Mouse (Mus musculus): Measurements from ENCODE around the gene Alyref. TPM values are rescaled to one million over a fixed set of nuclear protein-coding genes. Genes with fewer than 3 reads are reported as not detected.

Gene Alyref
- polyA plus RNA-seq, 1 experiment from 2014 or later: 643 TPM

DNA sequence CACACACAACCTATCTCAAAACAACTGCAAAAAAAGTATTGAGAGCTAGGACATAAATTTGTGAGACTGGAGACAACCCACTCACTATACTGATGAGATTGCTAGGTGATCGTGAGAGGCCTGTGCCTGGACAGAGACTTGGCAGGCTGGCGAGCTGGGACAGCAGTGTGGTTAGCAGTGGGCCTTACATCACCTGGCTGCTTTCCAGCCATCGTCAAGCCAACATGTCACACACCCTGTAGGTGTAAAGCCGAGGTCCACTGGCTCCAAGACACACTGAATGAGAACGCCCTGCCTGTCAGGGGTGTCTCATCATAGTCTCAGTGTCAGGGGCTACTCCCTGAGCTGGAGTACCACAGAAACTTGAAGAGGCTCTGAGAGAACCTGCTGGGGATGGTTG, 45.4 kb downstream of the Alyref start:
- no peak overlapping the region for H3K4me3 ChIP-seq
- H3K27ac ChIP-seq: no peak overlapping the region
- H3K36me3 ChIP-seq: peaks cover 7% of the 10 kb centered on the region; the same call in 1 of the 2 replicates
- no peak for DNase-seq (ENCODE audit: low spot score)
- H3K9me3 ChIP-seq: peaks cover 7% of the 10 kb centered on the region; the same call in 1 of the 2 replicates
- 81% methylated on average over 5 of the region's 5 CpGs for WGBS
- no peaks in the 10 kb centered on the region for H3K27me3 ChIP-seq (ENCODE audit: insufficient read depth, poor library complexity, severe bottlenecking)
- peaks cover 29% of the 10 kb centered on the region for H3K4me1 ChIP-seq (replicated peaks)

DNA sequence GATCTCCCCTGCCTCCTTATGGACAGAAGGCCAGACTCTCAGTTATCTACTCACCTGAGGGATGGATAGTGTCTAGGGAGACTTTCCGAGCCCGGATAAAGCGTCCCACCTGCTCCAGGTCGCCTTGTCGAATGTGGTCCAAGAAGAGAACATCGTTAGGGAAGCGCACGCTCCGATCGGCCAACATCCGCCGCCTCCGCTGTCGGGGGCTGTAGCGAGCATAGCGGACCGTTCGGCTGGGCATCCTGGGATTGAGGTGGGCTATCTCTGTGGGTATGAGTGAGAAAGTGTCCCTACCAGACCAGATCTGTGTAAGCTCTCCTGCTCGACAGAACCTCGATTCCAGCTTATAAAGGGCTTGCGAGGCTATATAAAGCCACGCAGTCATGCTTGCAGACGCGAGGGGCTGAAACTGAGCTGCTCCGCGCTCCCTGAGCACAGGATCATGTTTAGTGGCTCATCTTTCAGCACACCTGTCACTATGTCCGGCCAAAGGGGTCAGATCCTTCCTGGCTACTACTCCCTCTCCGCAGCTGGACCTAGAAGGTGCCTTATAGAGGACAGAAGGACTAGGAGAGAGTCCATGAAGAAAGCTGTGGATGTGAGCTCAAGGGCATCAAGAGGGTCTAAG, 47.2 kb downstream of the Alyref start, which contains the start of gene Ppp1r27:
Gene Ppp1r27, minus strand, starts transcription at position 323 of the 631 bp plus-strand sequence.
- Histone ChIP-seq H3K9me3 (no peaks in the 10 kb centered on the region), H3K36me3 (peaks cover 23% of the 10 kb centered on the region), H3K4me3 (peak within 1 kb of the TSS; percentile 100), H3K27ac (peak within 1 kb of the TSS; percentile 96), H3K4me1 (replicated peaks) (peaks cover 35% of the 10 kb centered on the region), H3K27me3 (ENCODE audit: insufficient read depth, poor library complexity, severe bottlenecking) (no peaks in the 10 kb centered on the region)
- DNase-seq (ENCODE audit: low spot score): no peak
- WGBS: 93% methylated on average over 28 of the region's 28 CpGs

DNA sequence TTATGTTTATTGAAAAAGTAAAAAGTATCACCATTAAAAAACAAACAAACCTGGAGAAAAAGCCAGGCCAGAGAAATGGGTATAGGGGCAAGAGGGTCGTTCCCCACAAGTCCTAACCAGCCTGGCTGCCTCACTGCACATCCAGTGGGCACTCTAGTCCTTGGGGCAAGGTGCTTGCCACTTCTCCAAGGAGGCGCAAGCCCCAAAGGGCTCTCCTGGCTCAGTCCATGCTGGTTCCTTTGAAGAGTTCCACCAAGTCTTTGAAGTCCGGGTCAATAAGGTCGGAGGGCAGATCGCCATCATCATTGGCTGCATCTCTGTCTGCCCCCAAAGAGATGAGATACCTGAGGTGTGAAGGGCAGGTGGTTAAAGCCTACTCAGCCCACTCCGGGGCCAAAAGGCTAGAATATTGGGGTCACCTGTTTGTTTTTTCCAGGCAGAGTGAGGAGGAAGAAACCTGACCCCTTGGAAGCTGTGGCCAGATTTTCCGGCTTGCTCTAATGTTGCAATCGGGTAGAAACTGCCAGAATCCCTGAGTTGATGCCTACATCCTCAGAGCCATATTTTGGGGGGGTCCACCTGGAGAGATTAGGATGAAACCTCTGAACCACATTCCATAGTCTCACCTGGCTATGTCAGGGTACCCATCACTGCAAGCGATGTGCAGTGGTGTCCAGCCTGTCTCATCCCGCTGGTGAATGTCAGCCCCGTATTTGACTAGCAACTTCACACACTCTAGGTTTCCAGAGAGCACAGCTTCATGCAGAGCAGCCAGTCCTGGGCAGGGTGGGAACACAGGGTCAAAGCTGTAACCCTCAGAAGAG, 48.0 kb downstream of the Alyref start:
- 73% methylated on average over 11 of the region's 11 CpGs for WGBS
- peaks cover 30% of the 10 kb centered on the region for H3K36me3 ChIP-seq

DNA sequence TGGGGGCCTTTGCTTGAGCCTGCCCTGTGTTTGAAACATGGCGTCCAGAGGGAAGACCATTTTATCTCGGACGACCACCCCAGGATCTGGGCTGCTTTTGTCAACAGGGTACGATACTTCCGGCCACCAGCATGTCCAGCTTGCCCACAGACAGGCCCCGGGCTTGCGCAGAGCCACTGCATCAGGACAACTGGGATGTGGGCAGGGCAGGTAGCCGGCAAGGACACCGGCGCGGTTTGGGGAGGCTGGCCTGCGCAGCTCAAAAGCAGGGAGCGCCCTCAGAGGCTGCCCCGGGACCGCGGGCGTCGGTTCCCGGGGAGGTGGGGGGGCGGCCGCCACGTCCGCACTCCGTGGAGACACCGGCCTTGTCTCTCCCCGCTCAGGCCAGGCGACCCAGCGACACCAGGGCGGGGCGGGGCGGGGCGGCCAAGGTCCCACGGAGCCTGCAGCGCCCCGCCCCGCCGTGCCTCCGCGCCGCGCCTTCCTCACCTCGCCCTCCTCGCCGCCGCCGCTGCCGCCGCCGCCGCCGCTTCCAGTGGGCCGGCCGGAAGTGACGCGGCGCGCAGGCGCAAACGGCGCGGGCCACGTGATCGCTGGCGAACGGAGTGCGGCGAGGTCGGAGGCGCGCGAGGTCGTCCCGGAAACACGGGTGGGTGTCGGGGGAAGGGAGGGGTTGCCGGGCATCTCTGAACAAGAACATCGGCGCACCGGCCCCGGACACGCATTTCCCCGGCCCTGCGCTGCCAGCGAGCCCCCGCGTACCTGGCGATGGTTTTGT, 48.8 kb downstream of the Alyref start, which contains the start of gene Mcrip1:
Gene Mcrip1, minus strand, starts transcription at position 560 of the 778 bp plus-strand sequence.
- Histone ChIP-seq H3K27ac (peak within 1 kb of the TSS; percentile 96), H3K36me3 (peaks cover 39% of the 10 kb centered on the region), H3K27me3 (ENCODE audit: insufficient read depth, poor library complexity, severe bottlenecking) (no peaks in the 10 kb centered on the region), H3K9me3 (no peaks in the 10 kb centered on the region), H3K4me3 (peak within 1 kb of the TSS; percentile 100), H3K4me1 (replicated peaks) (peaks cover 35% of the 10 kb centered on the region)
- WGBS: 1% methylated on average over 84 of the region's 87 CpGs
- peak; percentile 90 for DNase-seq (ENCODE audit: low spot score)

More for the DNA sequence above, 48.0 kb downstream of the Alyref start:
- no peak for DNase-seq (ENCODE audit: low spot score)
- Histone ChIP-seq H3K27me3 (ENCODE audit: insufficient read depth, poor library complexity, severe bottlenecking) (no peaks in the 10 kb centered on the region), H3K27ac (peak overlapping the region; percentile 96), H3K9me3 (no peaks in the 10 kb centered on the region), H3K4me1 (replicated peaks) (peaks cover 35% of the 10 kb centered on the region), H3K4me3 (peak overlapping the region; percentile 100)

DNA sequence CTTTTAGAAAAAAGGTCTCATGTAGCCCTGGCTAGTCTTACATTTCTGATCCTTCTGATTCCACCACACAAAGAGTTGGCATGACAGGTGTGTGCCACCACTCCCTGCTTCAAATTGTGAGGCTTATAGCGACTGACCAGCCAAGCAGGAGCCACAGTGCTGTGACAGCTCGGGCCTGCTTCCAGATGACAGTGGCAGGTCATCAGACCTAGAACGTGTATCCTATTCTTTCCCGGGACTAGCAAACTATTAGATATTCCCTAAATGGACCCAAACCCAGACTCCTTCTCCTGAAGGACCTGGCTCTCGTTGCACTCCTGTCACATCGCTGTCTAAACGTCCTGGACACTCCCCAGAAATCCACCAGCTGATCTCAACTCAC, 49.4 kb downstream of the Alyref start:
- Histone ChIP-seq H3K36me3 (peaks cover 45% of the 10 kb centered on the region), H3K4me3 (peak overlapping the region; percentile 100), H3K27ac (peak overlapping the region; percentile 96), H3K27me3 (ENCODE audit: insufficient read depth, poor library complexity, severe bottlenecking) (no peaks in the 10 kb centered on the region), H3K9me3 (no peaks in the 10 kb centered on the region), H3K4me1 (replicated peaks) (peaks cover 35% of the 10 kb centered on the region)
- no peak for DNase-seq (ENCODE audit: low spot score)
- whole genome bisulfite sequencing: 37% methylated on average over 7 of the region's 7 CpGs

DNA sequence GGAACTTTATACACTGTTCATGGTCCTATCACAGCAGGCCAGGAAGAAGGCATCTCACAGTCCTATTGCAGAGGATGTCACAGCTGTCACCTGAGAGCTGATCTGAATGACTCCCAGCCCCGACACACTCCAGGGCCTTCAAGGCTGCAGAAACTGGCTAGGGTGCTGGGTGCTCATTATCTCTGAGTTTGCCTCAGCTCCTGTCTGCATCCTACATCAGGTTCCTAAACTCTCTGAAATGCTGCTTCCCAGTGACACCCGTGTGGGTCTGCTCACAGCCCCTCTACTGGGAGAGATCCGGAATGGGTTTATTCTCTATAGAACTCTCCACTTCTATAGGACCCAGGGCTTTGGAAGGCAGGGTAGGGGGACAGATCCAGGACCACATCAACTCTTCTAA, 50.0 kb downstream of the Alyref start:
- Histone ChIP-seq H3K27me3 (ENCODE audit: insufficient read depth, poor library complexity, severe bottlenecking) (no peaks in the 10 kb centered on the region), H3K9me3 (no peaks in the 10 kb centered on the region), H3K36me3 (peaks cover 50% of the 10 kb centered on the region), H3K4me1 (replicated peaks) (peaks cover 35% of the 10 kb centered on the region), H3K27ac (peak overlapping the region; percentile 96), H3K4me3 (peak overlapping the region; percentile 100)
- WGBS: 86% methylated on average over 3 of the region's 3 CpGs
- no peak for DNase-seq (ENCODE audit: low spot score)

DNA sequence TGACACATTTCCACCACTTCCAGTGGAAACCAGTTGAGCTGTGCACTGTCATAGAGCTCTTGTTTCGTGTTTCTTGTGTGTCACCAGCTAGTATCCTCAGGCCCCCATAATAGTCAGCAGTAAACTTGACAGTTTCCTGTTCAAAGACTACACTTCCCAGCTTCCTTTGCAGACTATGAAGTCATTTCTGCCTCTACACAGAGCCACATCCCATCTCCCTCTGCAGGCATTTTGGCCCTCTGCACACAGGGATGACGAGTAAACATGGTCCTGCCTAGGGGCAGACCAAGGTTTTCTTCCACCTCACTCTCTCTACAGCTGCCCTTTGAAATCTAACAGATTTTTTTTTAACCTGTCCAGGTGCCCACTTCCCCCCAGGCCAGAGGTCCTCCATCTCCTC, 50.7 kb downstream of the Alyref start:
- Histone ChIP-seq H3K9me3 (no peaks in the 10 kb centered on the region), H3K36me3 (peaks cover 58% of the 10 kb centered on the region), H3K27ac (no peak overlapping the region), H3K4me3 (peak overlapping the region; percentile 100; the same call in 1 of the 2 replicates), H3K27me3 (ENCODE audit: insufficient read depth, poor library complexity, severe bottlenecking) (no peaks in the 10 kb centered on the region), H3K4me1 (replicated peaks) (peaks cover 39% of the 10 kb centered on the region)
- DNase-seq (ENCODE audit: low spot score): no peak
- WGBS: 69% methylated on average over 2 of the region's 2 CpGs

DNA sequence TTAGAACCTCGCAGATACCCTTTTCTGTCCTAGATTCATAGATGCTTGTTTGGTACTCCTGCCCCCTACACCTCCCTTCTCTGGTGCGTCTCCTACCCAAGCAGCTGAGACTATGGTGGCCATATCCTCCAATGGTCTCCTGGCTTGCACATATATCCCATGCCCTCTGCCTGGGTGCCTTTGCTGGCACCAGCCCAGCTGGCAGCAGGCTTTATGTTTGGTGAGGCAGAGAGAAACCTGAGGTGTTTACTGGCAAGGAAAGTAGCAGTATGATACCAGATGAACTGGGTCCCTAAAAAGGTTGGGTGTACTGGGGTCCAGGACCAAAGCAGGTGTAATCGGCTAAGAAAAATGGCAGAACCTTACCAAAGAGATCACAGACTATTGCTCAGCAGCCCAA, 52.2 kb downstream of the Alyref start:
- Histone ChIP-seq H3K4me1 (replicated peaks) (peaks cover 39% of the 10 kb centered on the region), H3K4me3 (no peak overlapping the region), H3K36me3 (peaks cover 66% of the 10 kb centered on the region), H3K27me3 (ENCODE audit: insufficient read depth, poor library complexity, severe bottlenecking) (no peaks in the 10 kb centered on the region), H3K9me3 (no peaks in the 10 kb centered on the region), H3K27ac (no peak overlapping the region)
- DNase-seq (ENCODE audit: low spot score): no peak
- WGBS: 95% methylated on average over 3 of the region's 3 CpGs

DNA sequence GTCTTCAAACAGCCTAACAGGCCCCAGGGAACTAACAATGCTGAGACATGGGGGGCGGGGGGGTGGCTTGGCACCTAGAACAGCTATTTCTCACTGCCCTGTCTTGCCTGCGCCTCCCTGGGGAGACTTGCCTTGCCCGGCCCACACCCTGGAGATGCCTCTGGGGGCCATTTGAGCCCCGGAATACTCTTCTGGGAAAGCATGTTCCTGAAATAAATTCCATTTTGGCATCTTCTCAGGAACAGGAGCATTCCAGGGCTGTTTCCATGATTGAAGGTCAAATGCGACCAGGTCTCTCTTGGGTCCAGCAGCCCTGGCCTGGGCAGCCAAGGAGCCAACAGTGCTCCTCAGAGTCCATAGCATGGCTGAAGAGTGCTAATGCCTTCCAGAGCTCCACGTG, 55.8 kb downstream of the Alyref start:
- WGBS: 91% methylated on average over 6 of the region's 6 CpGs
- no peak overlapping the region for H3K27ac ChIP-seq
- H3K9me3 ChIP-seq: no peaks in the 10 kb centered on the region
- H3K4me1 ChIP-seq (replicated peaks): peaks cover 28% of the 10 kb centered on the region
- no peak overlapping the region for H3K4me3 ChIP-seq
- no peaks in the 10 kb centered on the region for H3K27me3 ChIP-seq (ENCODE audit: insufficient read depth, poor library complexity, severe bottlenecking)
- no peak for DNase-seq (ENCODE audit: low spot score)
- peaks cover 58% of the 10 kb centered on the region for H3K36me3 ChIP-seq

Other genes with a start within 250 kb of the Alyref start
- gene Actg1, start 249.8 kb downstream of the Alyref start, polyA plus RNA-seq (2016; fragmentation: Nextera tagmentation; extraction: Ambion mirVana): 3,119 and 3,536 TPM in 2 replicates
- gene Fscn2, start 236.8 kb downstream of the Alyref start, polyA plus RNA-seq (2016; fragmentation: Nextera tagmentation; extraction: Ambion mirVana): 0.50 and 0.77 TPM in 2 replicates
- gene Faap100, start 219.6 kb downstream of the Alyref start, polyA plus RNA-seq (2016; fragmentation: Nextera tagmentation; extraction: Ambion mirVana): 38.0 and 45.9 TPM in 2 replicates
- gene Nploc4, start 160.7 kb downstream of the Alyref start, polyA plus RNA-seq (2016; fragmentation: Nextera tagmentation; extraction: Ambion mirVana): 47.7 and 49.3 TPM in 2 replicates
- gene Tspan10, start 155.7 kb downstream of the Alyref start, polyA plus RNA-seq (2016; fragmentation: Nextera tagmentation; extraction: Ambion mirVana): 0.12 and 0.46 TPM in 2 replicates
- gene Pde6g, start 144.9 kb downstream of the Alyref start, polyA plus RNA-seq (2016; fragmentation: Nextera tagmentation; extraction: Ambion mirVana): 0.31 and 0.35 TPM in 2 replicates
- gene Oxld1, start 140.3 kb downstream of the Alyref start, polyA plus RNA-seq (2016; fragmentation: Nextera tagmentation; extraction: Ambion mirVana): 12.5 and 13.2 TPM in 2 replicates
- gene Ccdc137, start 140.2 kb downstream of the Alyref start, polyA plus RNA-seq (2016; fragmentation: Nextera tagmentation; extraction: Ambion mirVana): 34.4 and 37.3 TPM in 2 replicates
- 59.6 and 62.3 TPM in 2 replicates for gene Arl16, start 130.8 kb downstream of the Alyref start, polyA plus RNA-seq (2016; fragmentation: Nextera tagmentation; extraction: Ambion mirVana)
- gene Mrpl12, start 113.8 kb downstream of the Alyref start, polyA plus RNA-seq (2016; fragmentation: Nextera tagmentation; extraction: Ambion mirVana): 171 and 186 TPM in 2 replicates
- 50.6 and 53.3 TPM in 2 replicates for gene Slc25a10, start 106.5 kb downstream of the Alyref start, polyA plus RNA-seq (2016; fragmentation: Nextera tagmentation; extraction: Ambion mirVana)
- 0.14 and 0.17 TPM in 2 replicates for gene Gcgr, start 67.7 kb downstream of the Alyref start, polyA plus RNA-seq (2016; fragmentation: Nextera tagmentation; extraction: Ambion mirVana)
- 219 and 261 TPM in 2 replicates for gene Mcrip1, start 48.6 kb downstream of the Alyref start, polyA plus RNA-seq (2016; fragmentation: Nextera tagmentation; extraction: Ambion mirVana)
- gene Ppp1r27, start 47.2 kb downstream of the Alyref start, polyA plus RNA-seq (2016; fragmentation: Nextera tagmentation; extraction: Ambion mirVana): 0.27 TPM in 1 of 2 replicates, not detected in the other
- 519 and 570 TPM in 2 replicates for gene P4hb, start 25.1 kb downstream of the Alyref start, polyA plus RNA-seq (2016; fragmentation: Nextera tagmentation; extraction: Ambion mirVana)
- 799 and 820 TPM in 2 replicates for gene Arhgdia, start 16.7 kb downstream of the Alyref start, polyA plus RNA-seq (2016; fragmentation: Nextera tagmentation; extraction: Ambion mirVana)
- 237 TPM in 2 replicates for gene Anapc11, start 56 bp upstream of the Alyref start, polyA plus RNA-seq (2016; fragmentation: Nextera tagmentation; extraction: Ambion mirVana)
- 0.34 and 0.63 TPM in 2 replicates for gene Npb, start 10.1 kb upstream of the Alyref start, polyA plus RNA-seq (2016; fragmentation: Nextera tagmentation; extraction: Ambion mirVana)
- gene Pcyt2, start 19.6 kb upstream of the Alyref start, polyA plus RNA-seq (2016; fragmentation: Nextera tagmentation; extraction: Ambion mirVana): 139 and 160 TPM in 2 replicates
- gene Sirt7, start 26.9 kb upstream of the Alyref start, polyA plus RNA-seq (2016; fragmentation: Nextera tagmentation; extraction: Ambion mirVana): 37.0 and 42.4 TPM in 2 replicates
- gene Mafg, start 35.2 kb upstream of the Alyref start, polyA plus RNA-seq (2016; fragmentation: Nextera tagmentation; extraction: Ambion mirVana): 23.1 and 26.2 TPM in 2 replicates
- gene Pycr1, start 45.4 kb upstream of the Alyref start, polyA plus RNA-seq (2016; fragmentation: Nextera tagmentation; extraction: Ambion mirVana): 37.6 and 38.7 TPM in 2 replicates
- not detected in 2 replicates for gene Myadml2, start 49.8 kb upstream of the Alyref start, polyA plus RNA-seq (2016; fragmentation: Nextera tagmentation; extraction: Ambion mirVana)
- gene Notum, start 62.8 kb upstream of the Alyref start, polyA plus RNA-seq (2016; fragmentation: Nextera tagmentation; extraction: Ambion mirVana): 2.3 and 4.3 TPM in 2 replicates
- gene Aspscr1, start 74.6 kb upstream of the Alyref start, polyA plus RNA-seq (2016; fragmentation: Nextera tagmentation; extraction: Ambion mirVana): 147 and 178 TPM in 2 replicates
- 129 and 137 TPM in 2 replicates for gene Cenpx, start 115.4 kb upstream of the Alyref start, polyA plus RNA-seq (2016; fragmentation: Nextera tagmentation; extraction: Ambion mirVana)
- 55.8 and 57.7 TPM in 2 replicates for gene Lrrc45, start 115.6 kb upstream of the Alyref start, polyA plus RNA-seq (2016; fragmentation: Nextera tagmentation; extraction: Ambion mirVana)
- 31.0 and 58.2 TPM in 2 replicates for gene Rac3, start 123.1 kb upstream of the Alyref start, polyA plus RNA-seq (2016; fragmentation: Nextera tagmentation; extraction: Ambion mirVana)
- gene Dcxr, start 128.9 kb upstream of the Alyref start, polyA plus RNA-seq (2016; fragmentation: Nextera tagmentation; extraction: Ambion mirVana): 17.9 and 19.8 TPM in 2 replicates
- 1.6 and 2.1 TPM in 2 replicates for gene Cbr2, start 133.7 kb upstream of the Alyref start, polyA plus RNA-seq (2016; fragmentation: Nextera tagmentation; extraction: Ambion mirVana)
- gene Hmga1b, start 164.4 kb upstream of the Alyref start, polyA plus RNA-seq (2016; fragmentation: Nextera tagmentation; extraction: Ambion mirVana): 8.9 and 12.2 TPM in 2 replicates
- gene Rfng, start 185.8 kb upstream of the Alyref start, polyA plus RNA-seq (2016; fragmentation: Nextera tagmentation; extraction: Ambion mirVana): 46.4 and 63.7 TPM in 2 replicates
- gene Gps1, start 185.9 kb upstream of the Alyref start, polyA plus RNA-seq (2016; fragmentation: Nextera tagmentation; extraction: Ambion mirVana): 276 and 285 TPM in 2 replicates
- gene Dus1l, start 198.0 kb upstream of the Alyref start, polyA plus RNA-seq (2016; fragmentation: Nextera tagmentation; extraction: Ambion mirVana): 95.4 and 97.1 TPM in 2 replicates
- 131 TPM in 2 replicates for gene Fasn, start 226.2 kb upstream of the Alyref start, polyA plus RNA-seq (2016; fragmentation: Nextera tagmentation; extraction: Ambion mirVana)